Mouse (Mus musculus) cerebellum, postnatal 10 days (tissue): ENCODE results near the gene Asns.
A peak's percentile ranks its signal among the peaks of the same experiment; 100 is the strongest.
"Not testable (repeated sequence)": the region's sequence is repeated elsewhere in the genome, so short reads cannot be mapped to it uniquely, and the experiment has no call there.

Experiments
- DNase-seq, 2 experiments: peaks; one replicate each; pipeline ENCODE4 v3.0.0; 2021; ENCODE audit warnings: mixed read lengths in 2 of 2

Gene Asns

GRCm38 (mm10) chr6:7676194-7676901 lies 16.7 kb downstream of the Asns start:
- no peak for DNase-seq

GRCm38 (mm10) chr6:7672438-7673253 lies 20.4 kb downstream of the Asns start:
- DNase-seq, result no peak

- DNase-seq, result no peak
Measured at GRCm38 (mm10) chr6:7671429-7671828, 21.6 kb downstream of the Asns start.

GRCm38 (mm10) chr6:7670588-7670987 lies 22.5 kb downstream of the Asns start:
- peak in 1 of 2 experiments; percentile 20 for DNase-seq

- DNase-seq, result no peak
Measured at GRCm38 (mm10) chr6:7669721-7670120, 23.3 kb downstream of the Asns start.

GRCm38 (mm10) chr6:7668332-7668731 lies 24.7 kb downstream of the Asns start:
- DNase-seq, result no peak

- not testable (repeated sequence) for DNase-seq
Measured at GRCm38 (mm10) chr6:7665902-7666301, 27.2 kb downstream of the Asns start.

GRCm38 (mm10) chr6:7661455-7661854 lies 31.6 kb downstream of the Asns start:
- DNase-seq, result no peak

GRCm38 (mm10) chr6:7660377-7661080 lies 32.5 kb downstream of the Asns start:
- DNase-seq, result peak; percentile 33 to 59

GRCm38 (mm10) chr6:7656601-7657000 lies 36.5 kb downstream of the Asns start:
- DNase-seq, result peak in 1 of 2 experiments; percentile 13

GRCm38 (mm10) chr6:7648458-7648857 lies 44.6 kb downstream of the Asns start:
- no peak for DNase-seq
